Mouse (Mus musculus) liver, embryonic 12.5 days (tissue): Measurements from ENCODE around the gene Tbp. TPM values are rescaled to one million over a fixed set of nuclear protein-coding genes. Genes with fewer than 3 reads are reported as not detected.
"Not testable (repeated sequence)": the region's sequence is repeated elsewhere in the genome, so short reads cannot be mapped to it uniquely, and the experiment has no call there.

ENCODE experiments used
- ATAC-seq: fragments of 200-750 bp; cut with Nextera tagmentation; 2 replicates; pipeline ENCODE4 v1.8.0; 2017; ENCODE audit warnings: moderate number of reproducible peaks, mild to moderate bottlenecking, moderate library complexity
- H3K27ac ChIP-seq: fragments of 300-500 bp; sonication (generic); 2 replicates; pipeline ENCODE4 v1.5.1; 2016; ENCODE audit warnings: mild to moderate bottlenecking
- H3K27me3 ChIP-seq: fragments of 300-500 bp; sonication (generic); replicated peaks from 2 replicates; pipeline ENCODE4 v1.6.1; 2016; ENCODE audit warnings: mild to moderate bottlenecking, moderate library complexity
- H3K36me3 ChIP-seq: fragments of 300-500 bp; sonication (generic); 2 replicates; pipeline ENCODE4 v1.6.1; 2016; ENCODE audit warnings: mild to moderate bottlenecking, moderate library complexity
- H3K4me1 ChIP-seq: fragments of 300-500 bp; sonication (generic); 2 replicates; pipeline ENCODE4 v1.6.1; 2016
- H3K4me2 ChIP-seq: fragments of 300-500 bp; sonication (generic); 2 replicates; pipeline ENCODE4 v1.6.1; 2016; ENCODE audit warnings: mild to moderate bottlenecking, moderate library complexity
- H3K4me3 ChIP-seq: fragments of 300-500 bp; sonication (generic); 2 replicates; pipeline ENCODE4 v1.5.1; 2016; ENCODE audit warnings: mild to moderate bottlenecking, moderate library complexity
- H3K9ac ChIP-seq: fragments of 300-500 bp; sonication (generic); 2 replicates; pipeline ENCODE4 v1.6.1; 2016; ENCODE audit warnings: mild to moderate bottlenecking, moderate library complexity
- H3K9me3 ChIP-seq: fragments of 300-500 bp; sonication (generic); replicated peaks from 2 replicates; pipeline ENCODE4 v1.6.1; 2016; ENCODE audit warnings: mild to moderate bottlenecking, moderate library complexity
- WGBS: fragments of 180-500 bp; shearing (Covaris S2); methylation state at CpG from one replicate; pipeline ENCODE4 v1.1.7; 2016; ENCODE audit not compliant: insufficient replicate concordance; 5-methylcytosine and 5-hydroxymethylcytosine counted together
- polyA plus RNA-seq: library from polyadenylated mRNA; unstranded; fragments of >200 nt; fragmentation: Nextera tagmentation; extraction: Ambion mirVana; gene quantifications from 2 replicates; pipeline ENCODE4 v1.2.1, GENCODE M21; 2016

Gene Tbp
- polyA plus RNA-seq, 1 experiment from 2014 or later: 28.2 TPM

- no peaks in the 10 kb centered on the region for H3K27me3 ChIP-seq
- 82% methylated on average over 5 of the region's 5 CpGs for WGBS
- ATAC-seq: no peak
- H3K36me3 ChIP-seq: peaks cover 99% of the 10 kb centered on the region
- H3K9ac ChIP-seq: no peak overlapping the region
- no peaks in the 10 kb centered on the region for H3K4me1 ChIP-seq
- H3K4me2 ChIP-seq: no peak overlapping the region
- H3K27ac ChIP-seq: no peak overlapping the region
- H3K4me3 ChIP-seq: no peak overlapping the region
- no peaks in the 10 kb centered on the region for H3K9me3 ChIP-seq
These were observed 18.5 kb downstream of the Tbp start for GRCm38 (mm10) chr17:15518186-15518585.

- ATAC-seq: no peak
- H3K36me3 ChIP-seq: peaks cover 98% of the 10 kb centered on the region
- H3K4me1 ChIP-seq: no peaks in the 10 kb centered on the region
- no peaks in the 10 kb centered on the region for H3K9me3 ChIP-seq
- H3K27me3 ChIP-seq: no peaks in the 10 kb centered on the region
- H3K4me2 ChIP-seq: no peak overlapping the region
- H3K4me3 ChIP-seq: no peak overlapping the region
- H3K9ac ChIP-seq: no peak overlapping the region
- 68% methylated on average over 1 of the region's 1 CpGs for WGBS
- H3K27ac ChIP-seq: no peak overlapping the region
These were observed 19.1 kb downstream of the Tbp start for GRCm38 (mm10) chr17:15518766-15519165.

- peaks cover 43% of the 10 kb centered on the region for H3K36me3 ChIP-seq
- no peak for ATAC-seq
- peak overlapping the region; percentile 83 for H3K4me3 ChIP-seq
- no peaks in the 10 kb centered on the region for H3K9me3 ChIP-seq
- H3K27me3 ChIP-seq: no peaks in the 10 kb centered on the region
- 7% methylated on average over 10 of the region's 10 CpGs for WGBS
- H3K27ac ChIP-seq: 0 out of 2 replicates have a peak overlapping the region, but pooled peaks have one; percentile 86
- H3K9ac ChIP-seq: peak overlapping the region; percentile 88
- peaks cover 24% of the 10 kb centered on the region for H3K4me1 ChIP-seq
- peak overlapping the region; percentile 88 for H3K4me2 ChIP-seq
These were observed 26.6 kb downstream of the Tbp start for GRCm38 (mm10) chr17:15526304-15526703.

- no peaks in the 10 kb centered on the region for H3K27me3 ChIP-seq
- H3K4me1 ChIP-seq: peaks cover 24% of the 10 kb centered on the region
- peak within 1 kb of the TSS; percentile 88 for H3K4me2 ChIP-seq
- peak within 1 kb of the TSS; percentile 83 for H3K4me3 ChIP-seq
- H3K9me3 ChIP-seq: no peaks in the 10 kb centered on the region
- H3K27ac ChIP-seq: peak within 1 kb of the TSS; percentile 86
- peak; percentile 100 for ATAC-seq
- peaks cover 34% of the 10 kb centered on the region for H3K36me3 ChIP-seq
- peak within 1 kb of the TSS; percentile 88 for H3K9ac ChIP-seq
- under 1% methylated on average over 55 of the region's 55 CpGs for WGBS
These were observed 27.5 kb downstream of the Tbp start, which contains the start of gene Pdcd2 for GRCm38 (mm10) chr17:15526986-15527810. Pdcd2 (minus strand) TSS chr17:15527301.

DNA sequence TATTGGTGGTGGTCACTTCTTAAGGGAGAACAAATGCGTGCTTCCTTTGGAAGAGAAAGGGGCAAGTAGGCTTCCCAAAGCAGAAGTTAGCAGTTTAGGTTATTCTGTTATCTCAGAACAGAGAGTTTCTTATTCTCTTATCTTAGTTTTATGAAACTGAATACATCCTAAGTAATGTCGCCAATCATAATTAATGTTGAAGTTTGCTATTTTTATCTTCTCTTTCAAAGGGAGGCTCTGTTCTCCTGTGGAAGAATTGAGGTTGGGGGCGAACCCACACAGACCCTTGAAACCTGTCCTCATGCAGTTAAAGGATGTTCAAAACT, 28.1 kb downstream of the Tbp start:
- H3K9me3 ChIP-seq: no peaks in the 10 kb centered on the region
- peak overlapping the region; percentile 86 for H3K27ac ChIP-seq
- no peak for ATAC-seq
- 29% methylated on average over 3 of the region's 3 CpGs for WGBS
- peak overlapping the region; percentile 88 for H3K9ac ChIP-seq
- H3K36me3 ChIP-seq: peaks cover 29% of the 10 kb centered on the region
- peak overlapping the region; percentile 83 for H3K4me3 ChIP-seq
- H3K4me1 ChIP-seq: peaks cover 24% of the 10 kb centered on the region
- peak overlapping the region; percentile 88 for H3K4me2 ChIP-seq
- H3K27me3 ChIP-seq: no peaks in the 10 kb centered on the region

DNA sequence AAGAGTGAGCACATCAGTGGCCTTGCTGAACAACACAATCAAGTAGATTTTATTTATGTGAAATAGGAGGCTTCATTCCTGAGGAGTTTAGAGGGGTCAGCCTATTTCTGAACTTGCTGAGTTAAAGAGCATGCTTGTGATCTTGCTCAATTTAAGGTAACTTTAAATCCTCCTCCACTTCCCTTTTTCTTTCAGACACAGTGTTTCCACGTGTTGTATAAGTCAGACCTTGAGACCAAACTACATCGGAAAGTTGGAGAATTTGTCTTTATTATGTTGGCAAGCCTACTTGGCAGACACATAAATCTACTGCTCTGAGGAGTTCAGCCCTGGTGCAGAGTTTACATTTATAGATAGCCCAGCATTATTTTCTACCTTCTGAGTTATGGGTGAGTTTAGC, 29.2 kb downstream of the Tbp start:
- Histone ChIP-seq H3K4me3 (no peak overlapping the region), H3K4me2 (no peak overlapping the region), H3K4me1 (peaks cover 24% of the 10 kb centered on the region), H3K9me3 (no peaks in the 10 kb centered on the region), H3K27ac (no peak overlapping the region), H3K9ac (no peak overlapping the region), H3K36me3 (peaks cover 19% of the 10 kb centered on the region), H3K27me3 (no peaks in the 10 kb centered on the region; the same call in 1 of the 2 replicates)
- WGBS: 42% methylated on average over 2 of the region's 2 CpGs
- no peak for ATAC-seq

DNA sequence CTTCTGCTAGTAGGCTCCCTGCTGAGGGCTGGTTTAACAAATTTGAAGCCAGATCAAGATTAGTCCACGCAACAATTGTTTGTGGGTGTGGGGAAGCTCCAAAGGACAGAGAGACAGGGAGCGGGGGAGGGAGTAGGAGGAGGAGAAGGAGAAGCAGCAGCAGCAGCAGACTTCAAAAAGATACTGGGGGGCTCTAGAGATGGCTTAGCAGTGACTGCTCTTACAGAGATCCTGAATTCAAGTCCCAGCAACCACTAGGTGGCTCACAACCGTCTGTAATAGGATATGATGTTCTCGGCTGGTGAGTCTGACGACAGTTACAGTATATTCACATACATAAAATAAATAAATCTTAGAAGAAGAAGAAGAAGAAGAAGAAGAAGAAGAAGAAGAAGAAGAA, 30.5 kb downstream of the Tbp start:
- H3K27me3 ChIP-seq: peaks cover 5% of the 10 kb centered on the region
- no peak for ATAC-seq
- no peak overlapping the region for H3K4me2 ChIP-seq
- H3K27ac ChIP-seq: no peak overlapping the region
- H3K9me3 ChIP-seq: no peaks in the 10 kb centered on the region
- no peak overlapping the region for H3K4me3 ChIP-seq
- peaks cover 24% of the 10 kb centered on the region for H3K4me1 ChIP-seq
- WGBS: 14% methylated on average over 5 of the region's 5 CpGs
- H3K36me3 ChIP-seq: peaks cover 6% of the 10 kb centered on the region
- no peak overlapping the region for H3K9ac ChIP-seq

DNA sequence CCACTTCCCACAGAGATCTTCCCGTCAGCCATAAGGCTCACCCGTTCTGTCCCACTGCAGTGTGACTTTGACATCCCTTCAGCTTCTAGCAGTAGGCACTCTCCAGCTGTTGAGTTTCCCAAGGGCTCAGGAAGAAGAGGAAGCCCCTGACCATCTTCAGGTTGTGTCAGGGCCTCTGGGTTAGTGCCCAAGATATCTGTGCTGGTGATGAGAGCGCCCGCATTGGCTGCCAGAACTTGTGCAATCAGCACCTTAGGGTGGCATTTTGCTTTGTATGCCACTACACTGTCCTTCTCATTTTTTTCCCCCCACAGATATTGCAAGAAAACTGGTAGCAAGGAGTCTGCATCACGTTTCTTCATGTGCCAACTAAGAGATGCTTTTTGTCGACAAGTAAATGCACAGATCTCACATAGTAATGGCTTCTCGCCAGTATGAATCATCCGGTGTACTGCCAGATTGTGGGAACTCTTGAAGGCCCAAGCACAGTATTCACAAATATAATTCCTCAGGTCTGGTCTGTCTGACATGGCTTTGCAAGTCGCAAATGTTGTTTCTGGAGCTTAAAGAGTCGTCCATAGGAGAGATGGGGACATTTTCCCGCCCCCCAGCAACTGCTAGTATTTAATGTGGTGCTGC, 35.6 kb downstream of the Tbp start:
- peaks cover 33% of the 10 kb centered on the region for H3K27me3 ChIP-seq
- 56% methylated on average over 11 of the region's 11 CpGs for WGBS

GRCm38 (mm10) chr17:15535943-15536342, 36.3 kb downstream of the Tbp start:
- Histone ChIP-seq H3K27ac (no peak overlapping the region), H3K27me3 (peaks cover 36% of the 10 kb centered on the region), H3K9me3 (no peaks in the 10 kb centered on the region), H3K9ac (no peak overlapping the region), H3K4me3 (peak overlapping the region; percentile 43), H3K4me1 (no peaks in the 10 kb centered on the region), H3K4me2 (peak overlapping the region; percentile 65), H3K36me3 (no peaks in the 10 kb centered on the region)
- WGBS: 10% methylated on average over 8 of the region's 8 CpGs
- ATAC-seq: no peak

More for the DNA sequence above, 35.6 kb downstream of the Tbp start:
- Histone ChIP-seq H3K4me2 (peak overlapping the region; percentile 65; the same call in 1 of the 2 replicates), H3K9me3 (no peaks in the 10 kb centered on the region), H3K4me1 (no peaks in the 10 kb centered on the region), H3K36me3 (no peaks in the 10 kb centered on the region), H3K4me3 (no peak overlapping the region), H3K27ac (no peak overlapping the region), H3K9ac (no peak overlapping the region)
- ATAC-seq: no peak

DNA sequence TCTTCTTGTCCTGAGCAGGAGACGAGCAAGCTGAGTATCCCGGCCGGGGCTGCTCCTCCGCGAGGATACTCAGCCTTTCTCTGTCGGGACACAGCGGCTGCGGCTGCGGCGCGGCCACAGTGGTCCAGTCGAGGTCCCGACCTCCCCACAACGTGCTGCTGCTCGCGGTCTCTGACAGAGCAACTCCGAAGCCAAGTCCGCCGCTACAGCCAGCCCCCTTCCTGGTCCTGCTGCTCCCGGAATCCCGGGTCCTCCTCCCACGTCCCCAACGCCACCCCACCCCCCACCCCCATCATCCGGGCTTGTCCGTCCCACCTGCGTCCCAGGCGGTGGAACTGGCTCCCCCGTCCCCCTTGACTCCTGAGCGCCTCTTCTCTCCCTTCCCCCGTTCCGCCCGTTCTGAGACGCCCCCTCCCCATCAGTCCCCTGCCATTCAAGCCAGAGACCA, 36.8 kb downstream of the Tbp start:
- 2% methylated on average over 33 of the region's 33 CpGs for WGBS
- H3K9me3 ChIP-seq: no peaks in the 10 kb centered on the region
- no peak overlapping the region for H3K27ac ChIP-seq
- peak overlapping the region; percentile 43 for H3K4me3 ChIP-seq
- no peak overlapping the region for H3K9ac ChIP-seq
- H3K4me2 ChIP-seq: peak overlapping the region; percentile 65
- no peak for ATAC-seq
- no peaks in the 10 kb centered on the region for H3K4me1 ChIP-seq
- H3K36me3 ChIP-seq: no peaks in the 10 kb centered on the region
- peaks cover 36% of the 10 kb centered on the region for H3K27me3 ChIP-seq

DNA sequence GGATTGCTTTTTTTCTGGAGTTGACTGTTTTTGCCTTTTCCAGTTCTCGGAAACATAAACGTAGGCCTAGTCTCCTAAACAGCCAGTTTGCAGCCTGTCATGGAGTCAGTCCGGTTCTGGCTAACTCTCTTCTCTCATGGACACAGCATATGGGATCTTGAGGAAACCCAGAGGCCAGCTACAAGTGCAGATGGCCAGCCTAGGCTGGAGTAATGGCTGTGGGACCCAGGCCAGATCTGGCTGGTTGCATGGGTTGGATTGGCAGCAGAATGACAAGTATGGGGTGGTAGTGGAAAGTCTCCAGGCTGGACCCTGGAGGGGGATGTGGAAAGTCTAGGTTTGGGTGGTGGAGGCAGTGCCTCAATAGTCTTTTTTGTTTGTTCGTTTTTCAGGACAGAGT, 40.6 kb downstream of the Tbp start:
- WGBS: 59% methylated on average over 4 of the region's 4 CpGs
- Histone ChIP-seq H3K4me3 (no peak overlapping the region), H3K4me2 (no peak overlapping the region), H3K9me3 (0 out of 2 replicates have a peak, but pooled peaks cover 5% of the 10 kb centered on the region), H3K36me3 (no peaks in the 10 kb centered on the region), H3K9ac (no peak overlapping the region), H3K27ac (no peak overlapping the region), H3K27me3 (peaks cover 29% of the 10 kb centered on the region), H3K4me1 (no peaks in the 10 kb centered on the region)
- ATAC-seq: no peak

DNA sequence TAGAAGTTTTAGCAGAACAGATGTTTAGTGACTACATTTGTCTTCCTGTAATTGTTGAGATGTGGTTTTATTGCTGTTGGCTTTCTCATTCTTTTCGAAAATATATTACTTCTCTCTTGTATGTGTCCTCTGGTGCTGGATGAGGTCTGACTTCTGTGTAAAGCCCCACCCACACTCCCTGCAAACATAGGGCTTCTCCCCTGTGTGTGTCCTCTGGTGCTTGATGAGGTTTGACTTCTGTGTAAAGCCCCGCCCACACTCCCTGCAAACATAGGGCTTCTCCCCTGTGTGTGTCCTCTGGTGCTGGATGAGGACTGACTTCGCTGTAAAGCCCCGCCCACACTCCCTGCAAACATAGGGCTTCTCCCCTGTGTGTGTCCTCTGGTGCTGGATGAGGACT, 44.2 kb downstream of the Tbp start:
- H3K27me3 ChIP-seq, H3K4me3 ChIP-seq, H3K9ac ChIP-seq, H3K36me3 ChIP-seq, ATAC-seq, H3K27ac ChIP-seq, H3K4me1 ChIP-seq, H3K4me2 ChIP-seq, H3K9me3 ChIP-seq: not testable (repeated sequence)
- WGBS: 41% methylated on average over 4 of the region's 4 CpGs
